Mouse (Mus musculus) cerebral cortex, adult 2 months (tissue): Measurements from ENCODE around the gene Lyl1.

Source experiments
- WGBS: fragments of 180-500 bp; shearing (Covaris S2); methylation state at CpG from one replicate; pipeline ENCODE4 v1.1.7; 2018; 5-methylcytosine and 5-hydroxymethylcytosine counted together

Lyl1 gene

GRCm38 (mm10) chr8:84668731-84669485 lies 32.3 kb upstream of the Lyl1 start:
- WGBS: 70% methylated on average over 6 of the region's 6 CpGs

- 89% methylated on average over 5 of the region's 5 CpGs for WGBS
These were observed 30.8 kb upstream of the Lyl1 start for GRCm38 (mm10) chr8:84670295-84671006.

GRCm38 (mm10) chr8:84677305-84677704 lies 24.0 kb upstream of the Lyl1 start:
- 89% methylated on average over 5 of the region's 5 CpGs for WGBS

GRCm38 (mm10) chr8:84681476-84681875 lies 19.8 kb upstream of the Lyl1 start:
- WGBS: 74% methylated on average over 2 of the region's 2 CpGs

GRCm38 (mm10) chr8:84682257-84682656 lies 19.0 kb upstream of the Lyl1 start:
- 54% methylated on average over 2 of the region's 2 CpGs for WGBS

- 22% methylated on average over 3 of the region's 3 CpGs for WGBS
These were observed 16.7 kb upstream of the Lyl1 start for GRCm38 (mm10) chr8:84684537-84684936.

GRCm38 (mm10) chr8:84686191-84687002 lies 14.9 kb upstream of the Lyl1 start, which contains the start of gene Trmt1:
TSS of gene Trmt1 (plus strand) at chr8:84686307.
- WGBS: 6% methylated on average over 20 of the region's 20 CpGs

- under 1% methylated on average over 57 of the region's 62 CpGs for WGBS
These were observed 14.1 kb upstream of the Lyl1 start for GRCm38 (mm10) chr8:84687003-84687704.

GRCm38 (mm10) chr8:84687705-84688100 lies 13.6 kb upstream of the Lyl1 start, which contains the start of gene Nacc1:
TSS of gene Nacc1 (minus strand) at chr8:84687862.
- WGBS: under 1% methylated on average over 37 of the region's 37 CpGs

GRCm38 (mm10) chr8:84689091-84689915 lies 12.0 kb upstream of the Lyl1 start:
- whole genome bisulfite sequencing: under 1% methylated on average over 47 of the region's 47 CpGs

- 70% methylated on average over 4 of the region's 4 CpGs for WGBS
These were observed 7.9 kb upstream of the Lyl1 start for GRCm38 (mm10) chr8:84693332-84693731.

- 88% methylated on average over 6 of the region's 6 CpGs for WGBS
These were observed 6.1 kb upstream of the Lyl1 start for GRCm38 (mm10) chr8:84695140-84695539.

GRCm38 (mm10) chr8:84697166-84698130 lies 3.8 kb upstream of the Lyl1 start:
- WGBS: 79% methylated on average over 14 of the region's 14 CpGs

- WGBS: 85% methylated on average over 5 of the region's 5 CpGs
These were observed 3.0 kb upstream of the Lyl1 start for GRCm38 (mm10) chr8:84698288-84698687.

GRCm38 (mm10) chr8:84698929-84699401 lies 2.3 kb upstream of the Lyl1 start:
- 38% methylated on average over 9 of the region's 9 CpGs for WGBS

- 23% methylated on average over 7 of the region's 7 CpGs for WGBS
These were observed 1.4 kb upstream of the Lyl1 start for GRCm38 (mm10) chr8:84699861-84700322.

GRCm38 (mm10) chr8:84700526-84700925 lies 731 bp upstream of the Lyl1 start:
- 60% methylated on average over 5 of the region's 5 CpGs for WGBS

- 73% methylated on average over 9 of the region's 9 CpGs for WGBS
These were observed 1.3 kb downstream of the Lyl1 start for GRCm38 (mm10) chr8:84702561-84702960.

GRCm38 (mm10) chr8:84702963-84703465 lies 1.8 kb downstream of the Lyl1 start:
- WGBS: 59% methylated on average over 6 of the region's 6 CpGs
